Mouse (Mus musculus) thymus, postnatal 0 days (tissue): ENCODE data around the gene Irf8. TPM values are rescaled to one million over a fixed set of nuclear protein-coding genes. Genes with fewer than 3 reads are reported as not detected.

Experiments used
- DNase-seq: peaks from one replicate; pipeline ENCODE4 v3.0.0-alpha.2; 2015; ENCODE audit warnings: low spot score
- polyA plus RNA-seq: library from polyadenylated mRNA; unstranded; fragments of >200 nt; fragmentation: Nextera tagmentation; extraction: Ambion mirVana; gene quantifications from 2 replicates; pipeline ENCODE4 v1.2.1, GENCODE M21; 2015

The Irf8 gene
- 77.8 and 82.4 TPM in 2 replicates for polyA plus RNA-seq

- peak; percentile 92 for DNase-seq
Observed at GRCm38 (mm10) chr8:120735770-120736481, at the start of gene Irf8. Gene Irf8, plus strand, starts transcription at chr8:120736358.

DNA sequence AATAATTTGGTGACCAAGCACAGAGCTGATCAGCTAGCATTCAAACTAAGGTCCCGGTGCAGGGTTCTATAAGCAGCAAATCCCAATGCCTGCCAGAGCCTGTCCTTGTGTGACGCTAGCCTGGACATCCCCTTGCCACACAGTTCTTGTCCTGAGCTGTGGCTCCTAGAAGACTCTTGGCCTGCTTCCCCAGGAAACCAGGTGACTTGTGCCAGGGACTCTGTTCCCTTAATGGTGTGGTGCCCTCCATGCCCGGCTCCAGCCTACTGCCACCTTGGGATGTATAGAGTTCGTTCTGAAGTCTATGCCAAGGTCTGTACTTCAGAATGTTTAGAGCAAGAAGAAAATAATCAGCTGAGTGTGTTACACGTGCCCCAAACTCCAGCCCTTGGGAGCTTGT, 49.6 kb upstream of the Irf8 start:
- DNase-seq, result no peak

DNA sequence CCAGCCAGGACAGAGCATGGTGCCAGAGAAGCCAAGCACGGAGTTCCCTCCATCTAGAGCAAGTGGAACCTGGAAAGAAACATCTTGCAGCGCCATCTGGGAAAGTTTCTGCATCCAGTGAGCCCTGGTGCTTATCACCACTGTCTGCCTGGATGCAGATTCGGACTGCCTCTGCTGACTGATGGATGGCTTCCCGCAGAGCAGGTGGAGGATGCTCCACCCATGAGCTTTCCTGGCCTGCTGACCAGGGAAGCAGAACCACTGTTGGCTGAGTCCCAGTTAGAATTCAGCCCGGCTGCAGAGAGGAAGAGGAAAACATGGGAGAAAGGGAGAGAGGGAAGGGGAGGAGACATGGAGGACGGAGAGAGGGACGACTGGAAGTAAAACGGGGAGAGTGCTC, 48.4 kb upstream of the Irf8 start:
- DNase-seq, result no peak

DNA sequence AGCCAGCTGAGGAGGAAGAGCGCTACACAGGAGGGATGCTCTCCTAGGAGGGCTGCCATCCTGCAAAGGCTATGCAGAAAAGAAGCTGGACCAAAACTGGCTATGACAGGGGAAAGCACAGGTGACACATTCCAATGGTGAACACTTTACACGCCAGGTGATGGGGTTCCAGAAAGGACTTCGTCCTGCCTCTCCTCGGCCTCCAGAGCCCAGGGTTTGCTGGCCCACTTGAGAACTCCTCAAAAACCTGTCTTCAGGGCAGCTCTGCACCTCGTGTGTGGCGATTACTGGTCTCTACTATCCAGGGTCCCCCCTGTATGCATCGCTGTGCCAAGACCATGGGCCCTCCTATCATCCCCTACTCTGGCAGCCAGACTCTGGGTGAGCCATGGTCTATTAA, 47.6 kb upstream of the Irf8 start:
- no peak for DNase-seq

- DNase-seq, result no peak
Observed at GRCm38 (mm10) chr8:120692934-120693333, 43.2 kb upstream of the Irf8 start.

DNA sequence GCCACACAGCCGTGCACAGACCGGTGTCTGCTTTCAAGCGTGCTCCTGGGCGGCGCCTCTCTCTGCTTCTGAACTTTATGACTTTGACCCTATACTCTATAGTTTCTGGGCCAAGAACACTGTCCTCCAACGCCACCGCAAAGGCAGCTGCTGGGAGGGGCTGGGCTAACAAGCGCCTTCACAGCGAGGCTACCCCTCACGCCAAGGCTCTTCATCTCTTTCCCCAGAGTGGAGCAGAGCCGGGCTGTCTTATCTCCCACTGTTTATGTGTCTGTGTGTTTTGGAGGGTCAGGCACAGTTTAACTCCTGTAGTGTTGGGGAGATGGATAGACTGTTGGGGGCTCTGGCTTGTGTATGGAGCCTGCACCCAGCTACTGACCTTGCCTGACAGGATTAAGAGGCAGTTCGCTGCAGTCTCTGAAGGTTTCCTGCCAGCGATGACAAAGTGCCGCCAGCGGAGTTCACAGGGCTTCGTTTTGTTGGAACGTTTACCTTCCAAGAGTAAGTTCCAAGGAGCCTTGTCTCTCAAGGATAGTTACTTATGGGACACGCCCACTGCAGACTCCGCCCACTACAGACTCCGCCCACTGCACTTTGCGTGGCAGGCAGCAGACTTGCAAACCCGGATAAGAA, 42.2 kb upstream of the Irf8 start:
- DNase-seq, result peak; percentile 38

GRCm38 (mm10) chr8:120696401-120697153, 39.6 kb upstream of the Irf8 start:
- peak; percentile 84 for DNase-seq

DNA sequence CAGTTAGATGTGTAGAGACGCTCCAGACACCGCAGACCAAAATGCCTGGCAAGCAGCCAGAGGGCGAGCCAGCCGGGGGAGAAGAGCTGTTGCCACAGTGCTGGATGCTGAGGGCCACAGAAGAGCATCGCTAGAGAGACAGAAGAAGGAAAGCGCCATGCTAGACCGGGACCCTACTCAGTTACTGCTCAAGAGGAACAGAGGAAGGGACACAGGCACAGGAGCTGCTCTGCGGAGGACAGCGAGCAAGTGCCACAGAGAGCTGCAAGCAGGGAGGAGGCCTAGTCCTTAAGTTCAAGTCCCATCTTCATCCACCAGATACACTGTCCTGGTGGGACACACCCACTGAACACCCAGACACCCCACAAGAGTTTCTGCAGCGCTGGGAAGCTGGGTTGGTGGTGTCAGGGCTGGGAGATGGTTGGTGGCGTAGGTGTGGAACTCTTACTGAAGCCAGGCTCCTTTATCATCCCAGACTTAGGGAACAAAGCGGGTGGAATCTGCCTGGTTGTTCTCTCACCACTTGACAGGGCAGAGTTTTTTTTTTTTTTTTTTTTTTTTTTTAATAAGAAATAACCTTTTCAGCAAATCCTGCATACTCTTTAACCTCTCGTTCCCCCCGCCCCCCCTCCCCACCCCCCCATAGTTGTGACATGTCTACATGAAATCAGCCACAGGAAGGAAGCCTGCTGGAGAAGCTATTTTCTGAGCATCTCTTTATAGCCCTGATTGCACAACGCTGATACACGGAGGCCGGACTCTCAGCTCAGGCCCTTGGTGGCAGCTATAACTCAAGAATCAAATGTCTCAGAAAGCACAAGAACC, 38.8 kb upstream of the Irf8 start:
- DNase-seq, result peak; percentile 48

- no peak for DNase-seq
Observed at GRCm38 (mm10) chr8:120697979-120698272, 38.2 kb upstream of the Irf8 start.

DNA sequence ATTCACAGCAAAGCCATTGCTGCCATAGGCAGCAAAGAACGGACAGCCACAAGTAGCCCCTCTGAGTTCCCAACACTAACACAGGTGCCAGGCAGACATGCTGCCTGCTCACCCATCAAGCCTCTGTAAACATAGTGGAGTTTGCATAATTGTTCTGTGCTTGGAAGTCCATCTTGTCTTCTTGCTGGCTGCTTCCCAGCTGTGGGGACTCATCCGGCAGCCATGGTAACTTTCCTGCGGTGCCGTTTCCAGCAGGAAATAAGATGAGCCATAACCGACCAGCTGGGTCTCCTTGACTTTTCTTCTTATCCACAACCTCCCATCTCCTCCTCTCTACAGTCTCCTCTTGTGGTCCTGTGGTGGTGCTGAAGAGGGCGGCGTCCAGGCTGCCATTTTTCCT, 37.7 kb upstream of the Irf8 start:
- no peak for DNase-seq

DNA sequence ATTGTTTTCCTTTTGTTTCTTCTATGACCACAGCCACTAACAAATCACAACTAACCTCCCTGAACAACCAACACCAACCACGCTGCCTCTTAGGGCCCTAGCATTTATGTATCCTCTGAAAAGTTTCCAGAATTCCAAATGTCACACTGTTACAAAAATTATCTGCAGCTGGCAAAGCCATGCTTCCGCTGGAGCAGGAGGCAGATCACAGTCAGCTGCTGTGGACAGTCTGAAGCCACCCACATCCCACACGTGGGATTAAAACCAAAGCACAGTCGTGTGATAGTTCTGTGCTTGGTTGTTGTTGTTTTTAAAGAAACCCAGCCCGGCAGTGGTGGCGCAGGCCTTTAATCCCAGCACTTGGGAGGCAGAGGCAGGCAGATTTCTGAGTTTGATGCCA, 37.1 kb upstream of the Irf8 start:
- no peak for DNase-seq

GRCm38 (mm10) chr8:120699565-120699964, 36.6 kb upstream of the Irf8 start:
- DNase-seq, result no peak

DNA sequence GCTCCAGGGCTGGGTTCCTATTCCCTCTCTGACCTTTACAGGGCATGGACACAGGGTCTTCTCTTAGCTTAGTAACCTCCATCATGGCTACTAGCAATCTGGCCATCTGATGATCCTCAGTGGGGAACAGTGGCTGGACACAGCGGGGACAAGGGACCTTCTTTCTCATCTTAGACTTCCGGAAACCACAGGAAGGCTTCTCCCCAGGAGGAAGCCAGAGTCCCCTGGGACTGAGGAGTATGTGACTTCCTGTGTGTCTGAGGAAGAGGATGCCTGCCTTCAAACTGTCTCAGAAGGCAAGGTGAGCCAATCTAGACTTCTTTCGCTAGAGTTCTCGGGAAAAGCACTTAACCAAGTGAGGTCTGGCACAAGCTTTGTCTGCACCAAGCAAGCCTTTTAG, 36.1 kb upstream of the Irf8 start:
- no peak for DNase-seq

- DNase-seq, result peak; percentile 69
Observed at GRCm38 (mm10) chr8:120701758-120702465, 34.2 kb upstream of the Irf8 start.

DNA sequence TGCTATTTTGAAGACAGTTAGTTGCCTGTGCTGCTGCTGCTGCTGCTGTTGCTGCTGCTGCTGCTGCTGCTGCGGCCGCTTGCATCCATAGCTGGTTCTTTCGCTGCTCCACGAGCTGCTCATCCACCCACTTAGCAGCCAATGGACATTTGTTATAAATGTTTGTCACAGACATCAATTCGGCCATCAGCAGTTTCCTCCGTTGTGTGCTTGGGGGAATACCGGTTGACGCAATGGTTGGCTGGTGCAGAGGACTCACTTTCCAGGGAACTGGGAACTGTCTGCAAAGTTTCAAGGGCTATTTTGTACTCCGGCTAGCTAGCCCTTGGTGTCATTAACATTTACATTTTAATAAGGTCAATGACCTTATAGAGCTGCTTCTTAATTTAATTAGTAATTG, 32.0 kb upstream of the Irf8 start:
- no peak for DNase-seq

- DNase-seq, result no peak
Observed at GRCm38 (mm10) chr8:120705163-120705562, 31.0 kb upstream of the Irf8 start.

DNA sequence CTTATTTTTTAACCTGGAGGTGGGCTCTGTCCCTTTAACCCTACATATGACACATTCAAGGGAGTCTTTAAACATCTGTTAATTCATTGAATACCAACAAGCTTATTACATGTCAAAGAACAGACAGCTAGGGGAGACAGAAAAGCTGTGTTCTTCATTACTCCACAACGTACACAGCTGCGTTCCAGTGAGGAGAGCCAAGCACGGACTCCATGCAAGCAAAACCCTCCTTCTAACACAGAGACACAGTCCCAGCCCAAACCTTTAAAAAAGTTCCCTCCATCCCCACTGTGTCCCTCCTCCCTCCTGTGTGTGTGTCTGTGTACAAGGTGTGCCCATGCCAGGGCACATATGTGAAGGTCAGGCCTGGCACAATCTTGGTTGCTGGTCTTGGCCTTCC, 30.0 kb upstream of the Irf8 start:
- no peak for DNase-seq

DNA sequence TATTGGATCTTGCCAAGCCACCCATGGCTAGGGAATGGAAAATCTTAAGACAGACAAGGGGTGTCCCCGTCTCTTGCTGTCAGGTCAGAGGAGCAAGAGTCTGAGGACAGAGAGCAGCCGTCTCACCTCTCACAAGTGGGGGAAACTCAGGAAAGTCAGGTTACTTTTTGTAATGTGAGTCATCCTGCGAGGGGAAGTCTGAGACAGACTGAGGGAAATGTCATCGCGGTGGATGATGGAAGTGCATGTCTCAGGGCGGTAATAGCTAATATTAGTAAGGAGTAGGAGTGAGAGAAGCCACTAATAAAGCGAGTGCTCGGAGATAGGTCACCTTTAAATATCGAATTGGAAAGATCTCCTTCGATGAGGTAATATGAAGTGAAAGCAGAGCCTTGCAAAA, 27.0 kb upstream of the Irf8 start:
- no peak for DNase-seq

DNA sequence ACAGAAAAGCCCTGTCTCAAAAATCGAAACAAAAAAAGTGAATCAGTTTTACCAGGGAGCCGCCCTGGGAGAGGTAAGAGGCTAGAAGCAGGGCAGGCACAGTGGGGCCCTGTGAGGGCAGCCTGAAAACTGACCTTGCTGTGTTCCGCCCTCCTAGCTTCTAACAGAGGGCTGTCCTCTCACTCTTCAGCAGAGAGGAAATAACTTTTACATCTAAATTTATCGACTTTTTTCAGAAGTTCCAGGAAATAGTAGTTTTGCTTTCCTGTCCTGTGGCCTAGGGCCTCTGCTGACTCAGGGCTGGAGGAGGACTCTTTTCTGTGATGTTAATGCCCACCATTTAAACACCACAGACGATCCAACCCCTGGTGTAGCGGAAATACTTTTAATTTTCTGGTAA, 21.0 kb upstream of the Irf8 start:
- DNase-seq, result no peak

GRCm38 (mm10) chr8:120715996-120716680, 20.0 kb upstream of the Irf8 start:
- no peak for DNase-seq
